In genomic region chr9:63974258-63975023, GRCm38 (mm10) we compare ENCODE assay signal across 10 mouse cellular contexts. TPM values are rescaled to one million over a fixed set of nuclear protein-coding genes. Genes with fewer than 3 reads are reported as not detected.
A peak's percentile ranks its signal among the peaks of the same experiment; 100 is the strongest.
DNase-seq lines count a peak whose midpoint lies in the region; ATAC-seq and TF ChIP-seq lines count a peak whose summit lies in the region.
"Had no signal": no experiment of that assay in that cellular context is flagged by ENCODE, and none has a peak within 500 bp of the region (broad histone marks: within the 10 kb centered on the region; RNA-seq: fewer than 3 reads in every experiment).

No protein-coding gene starts in this region.

- H3K36me3 ChIP-seq in hindbrain, embryonic 10.5 days: peaks cover 20% of the 10 kb centered on the region
- no peaks in the 10 kb centered on the region for H3K36me3 ChIP-seq in hindbrain, postnatal 0 days (ENCODE audit: insufficient read depth, low read length)
- no peaks in the 10 kb centered on the region for H3K36me3 ChIP-seq in midbrain, embryonic 13.5 days
- no peaks in the 10 kb centered on the region for H3K36me3 ChIP-seq in midbrain, embryonic 15.5 days (replicated peaks)
- no peaks in the 10 kb centered on the region for H3K36me3 ChIP-seq in intestine, embryonic 15.5 days
- H3K36me3 ChIP-seq in stomach, embryonic 16.5 days (ENCODE audit: control insufficient read depth, insufficient read depth, low read length): no peaks in the 10 kb centered on the region

- no peak overlapping the region for H3K4me2 ChIP-seq in hindbrain, postnatal 0 days (ENCODE audit: low read depth, low read length)
- H3K4me2 ChIP-seq in midbrain, embryonic 13.5 days (replicated peaks): no peak overlapping the region
- no peak overlapping the region for H3K4me2 ChIP-seq in midbrain, embryonic 15.5 days
- no peak overlapping the region for H3K4me2 ChIP-seq in intestine, embryonic 15.5 days (replicated peaks)
- H3K4me2 ChIP-seq in stomach, embryonic 16.5 days (ENCODE audit: low read depth, low read length): no peak overlapping the region

- H3K9ac ChIP-seq in hindbrain, postnatal 0 days (replicated peaks; ENCODE audit: low read length): no peak overlapping the region
- H3K9ac ChIP-seq in midbrain, embryonic 13.5 days (replicated peaks): no peak overlapping the region
- no peak overlapping the region for H3K9ac ChIP-seq in midbrain, embryonic 15.5 days
- no peak overlapping the region; the same call in 1 of the 2 replicates for H3K9ac ChIP-seq in intestine, embryonic 15.5 days
- 0 out of 2 replicates have a peak overlapping the region, but pooled peaks have one; percentile 26 for H3K9ac ChIP-seq in stomach, embryonic 16.5 days (ENCODE audit: low read length)

- H3K4me3 ChIP-seq in hindbrain, embryonic 10.5 days: no peak overlapping the region
- no peak overlapping the region for H3K4me3 ChIP-seq in hindbrain, postnatal 0 days (ENCODE audit: low read length)
- H3K4me3 ChIP-seq in midbrain, embryonic 13.5 days (replicated peaks): no peak overlapping the region
- H3K4me3 ChIP-seq in midbrain, embryonic 15.5 days: no peak overlapping the region
- H3K4me3 ChIP-seq in intestine, embryonic 15.5 days (replicated peaks): no peak overlapping the region
- no peak overlapping the region for H3K4me3 ChIP-seq in stomach, embryonic 16.5 days (replicated peaks; ENCODE audit: low read length)

- no peaks in the 10 kb centered on the region for H3K9me3 ChIP-seq in hindbrain, embryonic 10.5 days
- H3K9me3 ChIP-seq in hindbrain, postnatal 0 days (ENCODE audit: low read length): no peaks in the 10 kb centered on the region
- no peaks in the 10 kb centered on the region for H3K9me3 ChIP-seq in midbrain, embryonic 13.5 days
- no peaks in the 10 kb centered on the region for H3K9me3 ChIP-seq in midbrain, embryonic 15.5 days
- no peaks in the 10 kb centered on the region for H3K9me3 ChIP-seq in intestine, embryonic 15.5 days
- H3K9me3 ChIP-seq in stomach, embryonic 16.5 days (replicated peaks; ENCODE audit: control insufficient read depth, low read length): no peaks in the 10 kb centered on the region

- WGBS in hindbrain, embryonic 10.5 days: 54% methylated on average over 13 of the region's 13 CpGs
- 58% methylated on average over 13 of the region's 13 CpGs for WGBS in hindbrain, postnatal 0 days
- WGBS in midbrain, embryonic 13.5 days: 61% methylated on average over 13 of the region's 13 CpGs
- WGBS in midbrain, embryonic 15.5 days: 55% methylated on average over 13 of the region's 13 CpGs
- WGBS in intestine, embryonic 15.5 days: 47% methylated on average over 13 of the region's 13 CpGs
- WGBS in stomach, embryonic 16.5 days: 46% methylated on average over 13 of the region's 13 CpGs

- H3K27me3 ChIP-seq in hindbrain, embryonic 10.5 days (ENCODE audit: insufficient read depth, poor library complexity, severe bottlenecking): no peaks in the 10 kb centered on the region
- H3K27me3 ChIP-seq in hindbrain, postnatal 0 days (ENCODE audit: insufficient read depth, low read length): no peaks in the 10 kb centered on the region
- no peaks in the 10 kb centered on the region for H3K27me3 ChIP-seq in midbrain, embryonic 13.5 days
- H3K27me3 ChIP-seq in midbrain, embryonic 15.5 days (replicated peaks): no peaks in the 10 kb centered on the region
- no peaks in the 10 kb centered on the region for H3K27me3 ChIP-seq in intestine, embryonic 15.5 days (replicated peaks)
- no peaks in the 10 kb centered on the region for H3K27me3 ChIP-seq in stomach, embryonic 16.5 days (ENCODE audit: control insufficient read depth, insufficient read depth, low read length)

- peak overlapping the region; percentile 67 for H3K27ac ChIP-seq in hindbrain, embryonic 10.5 days
- no peak overlapping the region for H3K27ac ChIP-seq in hindbrain, postnatal 0 days
- H3K27ac ChIP-seq in midbrain, embryonic 13.5 days: 0 out of 2 replicates have a peak overlapping the region, but pooled peaks have one; percentile 0
- no peak overlapping the region for H3K27ac ChIP-seq in midbrain, embryonic 15.5 days
- peak overlapping the region; percentile 34; the same call in 1 of the 2 replicates for H3K27ac ChIP-seq in intestine, embryonic 15.5 days
- peak overlapping the region; percentile 50 for H3K27ac ChIP-seq in stomach, embryonic 16.5 days (ENCODE audit: low read length)

- no peak for TF ChIP-seq CTCF in hindbrain, postnatal 0 days (IDR thresholded peaks at IDR 0.05; ENCODE audit: low read depth)

- DNase-seq in hindbrain, embryonic 10.5 days (ENCODE audit: low spot score): no peak
- no peak for DNase-seq in hindbrain, postnatal 0 days (ENCODE audit: low spot score)
- DNase-seq in adrenal gland, adult (ENCODE audit: inconsistent age in 2 of 2, low spot score in 1 of 2): no peak
- DNase-seq in thymus, postnatal 14 days: no peak
- DNase-seq: embryo, embryonic 11 days; layer of hippocampus, postnatal 36 days had no signal

- peaks cover 87% of the 10 kb centered on the region for H3K4me1 ChIP-seq in hindbrain, embryonic 10.5 days (replicated peaks)
- peaks cover 5% of the 10 kb centered on the region; the same call in 1 of the 2 replicates for H3K4me1 ChIP-seq in hindbrain, postnatal 0 days (ENCODE audit: insufficient read depth, low read length)
- H3K4me1 ChIP-seq in midbrain, embryonic 13.5 days (replicated peaks): peaks cover 31% of the 10 kb centered on the region
- peaks cover 6% of the 10 kb centered on the region; the same call in 1 of the 2 replicates for H3K4me1 ChIP-seq in midbrain, embryonic 15.5 days
- H3K4me1 ChIP-seq in intestine, embryonic 15.5 days (replicated peaks): peaks cover 73% of the 10 kb centered on the region
- peaks cover 66% of the 10 kb centered on the region for H3K4me1 ChIP-seq in stomach, embryonic 16.5 days (ENCODE audit: control insufficient read depth, insufficient read depth, low read length)

- ATAC-seq in hindbrain, postnatal 0 days: no peak
- no peak for ATAC-seq in midbrain, embryonic 13.5 days
- no peak for ATAC-seq in midbrain, embryonic 15.5 days (replicated peaks)
- no peak for ATAC-seq in intestine, embryonic 15.5 days
- ATAC-seq in stomach, embryonic 16.5 days (ENCODE audit: insufficient read depth, low FRiP score): no peak

RNA-seq across cellular contexts. Expression of gene Smad6, which starts 47.4 kb away (rescaled TPM):
- polyA plus RNA-seq in hindbrain, embryonic 10.5 days (2016; fragmentation: Nextera tagmentation; extraction: Ambion mirVana): 5.3 and 6.7 TPM in 2 replicates
- 11.9 and 13.2 TPM in 2 replicates for total RNA-seq in hindbrain, postnatal 0 days (2014; rRNA removed)
- polyA plus RNA-seq in hindbrain, postnatal 0 days (2015; fragmentation: Nextera tagmentation; extraction: Ambion mirVana): 1.3 and 1.7 TPM in 2 replicates
- polyA plus RNA-seq in midbrain, embryonic 13.5 days (2015; fragmentation: Nextera tagmentation; extraction: Ambion mirVana): 1.2 and 2.4 TPM in 2 replicates
- polyA plus RNA-seq in midbrain, embryonic 15.5 days (2015; fragmentation: Nextera tagmentation; extraction: Ambion mirVana): 1.5 and 1.9 TPM in 2 replicates
- polyA plus RNA-seq in intestine, embryonic 15.5 days (2015; fragmentation: Nextera tagmentation; extraction: Ambion mirVana): 11.9 and 13.0 TPM in 2 replicates
- 3.0 and 3.3 TPM in 2 replicates for polyA plus RNA-seq in stomach, embryonic 16.5 days (2015; fragmentation: Nextera tagmentation; extraction: Ambion mirVana)

Comparison
In these comparisons a context has a peak if more than half of its experiments do, and no peak if none do; other contexts are left out.
1. H3K27ac ChIP-seq: peak in hindbrain, embryonic 10.5 days (single experiment), midbrain, embryonic 13.5 days (single experiment), intestine, embryonic 15.5 days (single experiment) and stomach, embryonic 16.5 days (single experiment); none in hindbrain, postnatal 0 days (single experiment) and midbrain, embryonic 15.5 days (single experiment).